Mouse (Mus musculus) CH12.LX (cell line): ENCODE results near the gene Ube2l3. TPM values are rescaled to one million over a fixed set of nuclear protein-coding genes. Genes with fewer than 3 reads are reported as not detected.

Experiments
- DNase-seq: peaks from one replicate; pipeline ENCODE4 v3.0.0-alpha.2; 2013; ENCODE audit errors: extremely low read depth
- H3K27ac ChIP-seq: 2 replicates; pipeline ENCODE4 v1.5.1; 2012; ENCODE audit warnings: low read depth, mild to moderate bottlenecking, control low read depth, moderate library complexity; ENCODE audit not compliant: insufficient read depth
- H3K27me3 ChIP-seq: replicated peaks from 2 replicates; pipeline ENCODE3; 2012; ENCODE audit warnings: inconsistent platforms
- H3K36me3 ChIP-seq, 2 experiments: replicated peaks in 1 of 2; 2 replicates each; pipeline versions ENCODE3 to v1.6.1; 2012; ENCODE audit warnings: inconsistent platforms in 1 of 2, low read length in 1 of 2, mild to moderate bottlenecking in 1 of 2, mixed read lengths in 1 of 2, moderate library complexity in 1 of 2; ENCODE audit not compliant: control insufficient read depth in 1 of 2, insufficient read depth in 1 of 2
- H3K4me1 ChIP-seq, 2 experiments: 2 replicates each; pipeline ENCODE4 v1.6.1; 2012; ENCODE audit warnings: inconsistent platforms in 1 of 2, moderate library complexity in 1 of 2; ENCODE audit not compliant: insufficient read depth in 2 of 2, control insufficient read depth in 1 of 2
- H3K4me2 ChIP-seq: 2 replicates; pipeline ENCODE4 v1.6.1; 2012; ENCODE audit warnings: low read depth, mild to moderate bottlenecking, control low read depth; ENCODE audit not compliant: poor library complexity, insufficient read depth, severe bottlenecking
- H3K4me3 ChIP-seq, 3 experiments: fragments of 150-350 bp in 1 of 3; sonication (generic) in 1 of 3; replicated peaks in 1 of 3; 2 replicates each; pipeline versions ENCODE3 to v1.5.1; 2011 to 2012; ENCODE audit warnings: low read depth in 2 of 3, low read length in 2 of 3, mild to moderate bottlenecking in 2 of 3, moderate library complexity in 2 of 3, control low read depth in 1 of 3, improper control_type of control experiment in 1 of 3, inconsistent platforms in 1 of 3, mixed read lengths in 1 of 3; ENCODE audit not compliant: poor library complexity in 1 of 3
- H3K79me2 ChIP-seq: replicated peaks from 2 replicates; pipeline ENCODE4 v1.6.1; 2012; ENCODE audit warnings: mild to moderate bottlenecking, moderate library complexity; ENCODE audit not compliant: control insufficient read depth, poor library complexity, insufficient read depth, severe bottlenecking; ENCODE audit errors: extremely low read depth
- H3K9ac ChIP-seq: 2 replicates; pipeline ENCODE4 v1.6.1; 2012; ENCODE audit warnings: low read depth, mild to moderate bottlenecking, control low read depth, moderate library complexity; ENCODE audit not compliant: insufficient read depth
- H3K9me3 ChIP-seq: replicated peaks from 2 replicates; pipeline ENCODE3; 2012; ENCODE audit warnings: low read length, inconsistent platforms, mixed read lengths
- BHLHE40 ChIP-seq: IDR thresholded peaks from 2 replicates; pipeline ENCODE4 v1.6.1; 2011; ENCODE audit warnings: mild to moderate bottlenecking, low read depth, low read length, improper control_type of control experiment
- CHD1 ChIP-seq: IDR thresholded peaks from 2 replicates; pipeline ENCODE4 v1.6.1; 2012; ENCODE audit warnings: low read depth, low read length, improper control_type of control experiment, inconsistent platforms
- CTCF ChIP-seq, 2 experiments: IDR thresholded peaks in 1 of 2; conservative IDR thresholded peaks in 1 of 2; 2 replicates each; pipeline ENCODE4 v1.5.1; 2011 to 2012; ENCODE audit warnings: low read depth in 2 of 2, low read length in 2 of 2, improper control_type of control experiment in 1 of 2, inconsistent platforms in 1 of 2, mild to moderate bottlenecking in 1 of 2, moderate library complexity in 1 of 2
- EP300 ChIP-seq: IDR thresholded peaks from 2 replicates; pipeline ENCODE4 v1.6.1; 2011; ENCODE audit warnings: low read length, improper control_type of control experiment
- ETS1 ChIP-seq: conservative IDR thresholded peaks from 2 replicates; pipeline ENCODE4 v1.6.1; 2012; ENCODE audit warnings: low read depth, mild to moderate bottlenecking, inconsistent platforms, low read length, improper control_type of control experiment, moderate library complexity
- GABPA ChIP-seq: IDR thresholded peaks from 2 replicates; pipeline ENCODE4 v1.6.1; 2012; ENCODE audit warnings: low read depth, low read length, improper control_type of control experiment, inconsistent platforms; ENCODE audit not compliant: insufficient replicate concordance
- HCFC1 ChIP-seq: IDR thresholded peaks from 2 replicates; pipeline ENCODE4 v1.6.1; 2012; ENCODE audit warnings: low read depth, mild to moderate bottlenecking, inconsistent platforms, low read length, improper control_type of control experiment
- JUN ChIP-seq: IDR thresholded peaks from 2 replicates; pipeline ENCODE4 v1.6.1; 2011; ENCODE audit warnings: low read depth, mild to moderate bottlenecking, low read length, improper control_type of control experiment, moderate library complexity; ENCODE audit not compliant: insufficient read depth
- MAFK ChIP-seq: IDR thresholded peaks from 2 replicates; pipeline ENCODE4 v1.6.1; 2011; ENCODE audit warnings: low read length, improper control_type of control experiment; ENCODE audit not compliant: insufficient replicate concordance
- MAX ChIP-seq: IDR thresholded peaks from 2 replicates; pipeline ENCODE4 v1.6.1; 2011; ENCODE audit warnings: low read length, improper control_type of control experiment
- MAZ ChIP-seq: IDR thresholded peaks from 2 replicates; pipeline ENCODE4 v1.6.1; 2012; ENCODE audit warnings: low read depth, mild to moderate bottlenecking, inconsistent platforms, low read length, improper control_type of control experiment, moderate library complexity
- MEF2A ChIP-seq: IDR thresholded peaks from 2 replicates; pipeline ENCODE4 v1.6.1; 2014; ENCODE audit warnings: low read depth, mild to moderate bottlenecking, inconsistent platforms, low read length, improper control_type of control experiment, borderline replicate concordance
- MXI1 ChIP-seq: IDR thresholded peaks from 2 replicates; pipeline ENCODE4 v1.6.1; 2011; ENCODE audit warnings: mild to moderate bottlenecking, low read depth, low read length, improper control_type of control experiment
- MYC ChIP-seq: IDR thresholded peaks from 2 replicates; pipeline ENCODE4 v1.6.1; 2011; ENCODE audit warnings: low read depth, mild to moderate bottlenecking, improper control_type of control experiment, low read length
- NELFE ChIP-seq: IDR thresholded peaks from 2 replicates; pipeline ENCODE4 v1.6.1; 2011; ENCODE audit warnings: low read depth, low read length, improper control_type of control experiment
- PAX5 ChIP-seq: IDR thresholded peaks from 2 replicates; pipeline ENCODE4 v1.6.1; 2012; ENCODE audit warnings: low read length, inconsistent platforms, mixed read lengths
- POLR2AphosphoS2 ChIP-seq: IDR thresholded peaks from 2 replicates; pipeline ENCODE4 v1.6.1; 2011; ENCODE audit warnings: low read depth, low read length, improper control_type of control experiment
- RAD21 ChIP-seq: IDR thresholded peaks from 2 replicates; pipeline ENCODE4 v1.6.1; 2011; ENCODE audit warnings: low read depth, mild to moderate bottlenecking, low read length, improper control_type of control experiment, moderate library complexity
- RCOR1 ChIP-seq: conservative IDR thresholded peaks from 2 replicates; pipeline ENCODE4 v1.6.1; 2012; ENCODE audit warnings: low read depth, mild to moderate bottlenecking, inconsistent platforms, low read length, improper control_type of control experiment
- SMC3 ChIP-seq: IDR thresholded peaks from 2 replicates; pipeline ENCODE4 v1.6.1; 2011; ENCODE audit warnings: low read depth, low read length, improper control_type of control experiment
- TBP ChIP-seq: conservative IDR thresholded peaks from 2 replicates; pipeline ENCODE4 v1.6.1; 2011; ENCODE audit warnings: low read depth, low read length, improper control_type of control experiment
- TCF12 ChIP-seq: IDR thresholded peaks from 2 replicates; pipeline ENCODE4 v1.6.1; 2014; ENCODE audit warnings: low read depth, mild to moderate bottlenecking, inconsistent platforms, low read length, improper control_type of control experiment
- UBTF ChIP-seq: IDR thresholded peaks from 2 replicates; pipeline ENCODE4 v1.6.1; 2012; ENCODE audit warnings: low read depth, mild to moderate bottlenecking, inconsistent platforms, low read length, improper control_type of control experiment, moderate library complexity
- USF1 ChIP-seq: IDR thresholded peaks from 2 replicates; pipeline ENCODE4 v1.6.1; 2014; ENCODE audit warnings: low read depth, mild to moderate bottlenecking, inconsistent platforms, low read length, improper control_type of control experiment
- USF2 ChIP-seq: conservative IDR thresholded peaks from 2 replicates; pipeline ENCODE4 v1.6.1; 2011; ENCODE audit warnings: low read depth, low read length, improper control_type of control experiment
- ZC3H11A ChIP-seq: IDR thresholded peaks from 2 replicates; pipeline ENCODE4 v1.6.1; 2012; ENCODE audit warnings: low read depth, mild to moderate bottlenecking, inconsistent platforms, low read length, improper control_type of control experiment
- ZKSCAN1 ChIP-seq: IDR thresholded peaks from 2 replicates; pipeline ENCODE4 v1.6.1; 2012; ENCODE audit warnings: low read depth, inconsistent platforms, low read length, improper control_type of control experiment, borderline replicate concordance
- ZMIZ1 ChIP-seq: IDR thresholded peaks from 2 replicates; pipeline ENCODE4 v1.6.1; 2012; ENCODE audit warnings: low read depth, mild to moderate bottlenecking, inconsistent platforms, low read length, improper control_type of control experiment
- dilution Hi-C: fragments of 300-500 bp; cut with MboI; formaldehyde crosslinking; loops from 2 replicates; pipeline ENCODE4 v1.14.3; 2020; ENCODE audit warnings: low sequenced_read_pairs; ENCODE audit not compliant: extremely low pct_unique_long_range_greater_than_20kb, extremely low pct_ligation_motif_present
- in situ Hi-C: fragments of 300-500 bp; cut with MboI; formaldehyde crosslinking; loops from 3 replicates; pipeline ENCODE4 v1.14.3; 2019; ENCODE audit warnings: low sequenced_read_pairs, low pct_ligation_motif_present, low pct_unique_long_range_greater_than_20kb, mixed read lengths
- polyA plus RNA-seq: library from polyadenylated mRNA; unstranded; fragments of >175 nt; gene quantifications from 2 replicates; pipeline ENCODE4 v1.2.1, GENCODE M21; 2012; ENCODE audit warnings: low read depth; ENCODE audit not compliant: insufficient read length
- total RNA-seq, 2 experiments: library from RNA; depleted of rRNA; stranded (reverse); fragments of 300-350 nt in 1 of 2; fragments of >200 nt in 1 of 2; gene quantifications; 2 replicates each; pipeline ENCODE4 v1.2.3; 2012 to 2014

The Ube2l3 gene
- total and polyA plus RNA-seq, 3 experiments = 156 to 386 (median 302) TPM

DNA sequence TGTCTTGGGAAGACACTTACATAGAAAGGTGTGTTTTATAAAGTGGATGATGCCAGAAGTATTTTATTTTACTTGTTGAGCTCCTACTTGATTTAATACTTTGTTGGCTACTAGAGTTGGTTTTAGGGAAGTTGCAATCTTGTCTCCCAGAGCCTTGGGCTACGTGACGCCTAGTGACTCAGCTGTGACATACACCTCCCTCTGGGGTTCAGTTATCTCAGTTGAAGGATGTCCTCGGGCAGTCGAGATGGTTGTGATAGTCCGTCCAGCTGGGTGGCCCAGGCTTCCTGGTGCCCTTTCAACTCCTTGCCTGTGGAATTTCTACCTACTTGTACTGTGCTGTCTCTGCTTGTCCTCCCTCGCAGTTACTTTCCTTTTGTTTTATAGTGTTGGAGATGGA lies 46.7 kb upstream of the Ube2l3 start:
- no peak overlapping the region for H3K4me3 ChIP-seq
- no peak for TF ChIP-seq MEF2A
- TF ChIP-seq ETS1 = no peak
- no peak for TF ChIP-seq EP300
- TF ChIP-seq USF1 = no peak
- no peak for TF ChIP-seq PAX5
- no peak for TF ChIP-seq SMC3
- TF ChIP-seq MYC = no peak
- TF ChIP-seq JUN = no peak
- TF ChIP-seq CTCF (conservative IDR thresholded peaks at IDR 0.05 in 1 of 2, IDR thresholded peaks at IDR 0.05 in 1 of 2; ENCODE audit: low read depth in 2 of 2, low read length in 2 of 2) = no peak
- TF ChIP-seq MAZ = no peak
- TF ChIP-seq USF2 = no peak
- TF ChIP-seq BHLHE40 = no peak
- no peak for TF ChIP-seq NELFE

DNA sequence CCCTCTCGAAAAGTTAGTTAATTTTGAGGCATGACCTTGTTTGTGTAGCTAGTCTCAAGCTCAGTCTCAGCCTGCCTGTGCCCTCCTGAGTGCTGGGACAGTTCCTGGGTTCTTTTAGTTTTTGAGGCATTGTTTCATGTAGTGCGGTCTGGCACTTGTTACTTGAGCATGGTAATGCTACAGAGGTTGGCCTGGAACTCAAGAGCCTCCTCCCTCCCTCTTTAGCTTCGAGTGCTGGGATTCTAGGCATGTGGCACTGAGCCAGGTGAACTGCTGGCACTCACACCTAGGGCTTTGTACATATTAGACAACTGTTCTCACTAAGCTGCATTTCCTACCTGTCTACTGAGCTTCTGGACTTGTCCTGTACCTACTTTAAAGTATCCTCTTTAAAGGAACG lies 45.3 kb upstream of the Ube2l3 start:
- H3K9me3 ChIP-seq = no peaks in the 10 kb centered on the region
- H3K4me3 ChIP-seq = no peak overlapping the region
- H3K36me3 ChIP-seq = peaks cover 0 to 16% of the 10 kb centered on the region in 2 experiments
- peaks cover 16% of the 10 kb centered on the region; the same call in 1 of the 2 replicates for H3K79me2 ChIP-seq
- H3K4me2 ChIP-seq = no peak overlapping the region
- in situ Hi-C loops = no loop called here
- no peak for TF ChIP-seq MXI1
- no peak for TF ChIP-seq MYC
- TF ChIP-seq PAX5 = no peak
- TF ChIP-seq ZKSCAN1 = no peak
- TF ChIP-seq UBTF = no peak
- TF ChIP-seq MAX = no peak
- no peak for TF ChIP-seq RAD21
- no peak for TF ChIP-seq SMC3
- TF ChIP-seq CHD1 = no peak
- no peak for TF ChIP-seq ZMIZ1
- no peak for TF ChIP-seq POLR2AphosphoS2
- no peak for TF ChIP-seq TBP
- no peak for TF ChIP-seq MAFK
- TF ChIP-seq RCOR1 = no peak
- no peak for TF ChIP-seq TCF12
- no peak for TF ChIP-seq HCFC1
- no peak for TF ChIP-seq ZC3H11A
- TF ChIP-seq GABPA = no peak
- dilution Hi-C loops = no loop called here
- H3K9ac ChIP-seq = no peak overlapping the region
- H3K4me1 ChIP-seq = peaks cover 7 to 30% of the 10 kb centered on the region in 2 experiments
- DNase-seq = no peak
- no peaks in the 10 kb centered on the region for H3K27me3 ChIP-seq
- H3K27ac ChIP-seq = no peak overlapping the region

More for the DNA sequence above, 46.7 kb upstream of the Ube2l3 start:
- peaks cover 7 to 28% of the 10 kb centered on the region in 2 experiments for H3K4me1 ChIP-seq
- no peaks in the 10 kb centered on the region for H3K27me3 ChIP-seq
- dilution Hi-C loops (no loop called here), in situ Hi-C loops (no loop called here)
- DNase-seq = no peak
- H3K4me2 ChIP-seq = no peak overlapping the region
- H3K9ac ChIP-seq = no peak overlapping the region
- H3K9me3 ChIP-seq = no peaks in the 10 kb centered on the region
- H3K36me3 ChIP-seq = peaks cover 0 to 15% of the 10 kb centered on the region in 2 experiments
- H3K79me2 ChIP-seq = peaks cover 13% of the 10 kb centered on the region; the same call in 1 of the 2 replicates
- H3K27ac ChIP-seq = no peak overlapping the region
